Mouse (Mus musculus) left cerebral cortex, postnatal 25 days (tissue): ENCODE measurements around the gene Cuzd1. TPM values are rescaled to one million over a fixed set of nuclear protein-coding genes. Genes with fewer than 3 reads are reported as not detected.

Experiments used
- DNase-seq, 2 experiments: peaks; one replicate each; pipeline ENCODE4 v3.0.0; 2022; ENCODE audit warnings: low spot score in 2 of 2, mixed read lengths in 1 of 2
- intact Hi-C: fragments of 180-260 bp; cut with DNase I; formaldehyde crosslinking; loops from one replicate; pipeline ENCODE4 v1.15.1; 2025
- total RNA-seq, 2 experiments: library from RNA; stranded (reverse); gene quantifications; 2 replicates each; pipeline ENCODE4 v1.2.3; 2021

Gene Cuzd1
- total RNA-seq = under 1 TPM; 0.16 to 0.23 TPM

DNA sequence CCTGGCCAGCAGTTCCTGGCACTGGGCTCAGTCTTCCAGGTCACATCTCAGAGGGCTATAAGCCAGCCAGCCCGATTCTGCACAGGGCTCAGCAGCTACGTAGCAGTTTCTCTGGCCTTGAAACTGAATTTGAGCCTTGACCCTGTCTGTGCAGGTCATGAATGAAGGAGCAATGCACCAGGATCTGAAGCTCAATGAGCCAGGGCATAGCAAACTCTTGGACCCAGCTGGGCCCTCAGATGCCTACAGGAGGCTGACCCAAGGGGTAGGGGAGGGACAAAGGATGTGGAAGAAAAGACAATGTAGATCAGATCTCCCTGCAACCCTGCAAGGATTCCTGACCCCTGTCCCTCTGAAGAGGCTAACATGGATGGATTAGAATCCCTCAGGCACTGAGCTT lies at the start of gene Cuzd1:
Cuzd1 (minus strand) TSS at position 101 of the 400 bp plus-strand sequence.
- intact Hi-C loops = no loop called here
- no peak for DNase-seq

DNA sequence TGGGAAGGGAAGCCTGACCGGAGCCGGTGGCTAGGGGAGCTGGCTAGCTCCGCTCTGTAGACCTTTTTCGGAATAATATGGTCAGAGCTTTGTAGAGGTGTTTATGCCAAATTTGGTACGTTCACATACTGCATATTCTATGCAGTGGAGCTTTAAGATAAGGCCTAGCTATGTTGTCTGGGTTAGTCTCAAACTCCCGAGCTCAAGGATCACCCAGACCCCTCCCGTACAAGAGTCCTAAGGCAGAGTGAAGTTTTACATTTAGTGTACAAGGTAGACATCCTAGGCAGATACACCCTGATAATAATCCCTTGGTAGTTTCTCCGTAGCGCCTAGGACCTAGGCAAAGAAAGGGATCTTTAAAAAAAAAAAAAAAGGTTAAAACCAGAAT lies 49.4 kb upstream of the Cuzd1 start:
- intact Hi-C loops = no loop called here
- no peak for DNase-seq

DNA sequence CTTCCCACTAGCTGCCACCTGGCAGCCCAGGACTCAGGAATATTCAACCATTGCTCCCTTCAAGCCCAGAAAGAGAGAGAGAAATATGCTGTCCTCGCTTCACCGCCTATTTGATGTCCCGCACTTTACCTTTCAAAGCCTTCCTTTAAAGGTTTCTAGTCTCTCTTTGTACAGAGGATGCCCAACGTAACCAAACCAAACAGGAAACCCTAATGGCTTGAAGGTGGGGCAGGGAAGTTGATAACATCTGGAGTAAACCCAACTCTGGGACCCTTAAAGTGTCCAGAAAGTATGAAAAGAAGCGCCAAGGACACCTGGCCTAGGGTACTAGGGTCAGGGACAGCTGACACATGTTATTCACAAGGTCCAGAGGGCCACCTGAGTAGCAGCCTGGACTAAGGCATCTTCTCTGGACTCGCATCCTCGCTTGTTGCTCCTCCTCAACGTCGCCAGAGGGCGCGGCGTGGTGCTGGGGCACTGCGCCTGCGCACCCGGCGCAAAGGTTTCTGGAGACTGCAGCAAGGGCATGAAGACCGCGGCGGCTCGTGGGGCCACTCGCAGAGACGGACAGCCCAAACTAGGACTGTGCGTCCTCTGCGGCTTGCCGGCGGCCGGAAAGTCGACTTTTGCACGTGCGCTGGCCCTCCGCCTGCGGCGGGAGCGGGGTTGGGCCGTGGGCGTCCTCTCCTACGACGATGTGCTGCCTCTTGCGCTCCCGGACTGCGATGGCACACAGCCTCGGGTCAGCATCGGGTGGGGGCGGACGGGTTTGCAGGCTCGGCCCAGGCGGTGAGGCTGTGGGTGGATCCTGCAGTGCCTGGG lies 48.8 kb upstream of the Cuzd1 start, which contains the start of gene Pstk:
Pstk (plus strand) TSS at position 494 of the 822 bp plus-strand sequence.
- intact Hi-C loops = no loop called here
- peak; percentile 92 to 93 for DNase-seq

DNA sequence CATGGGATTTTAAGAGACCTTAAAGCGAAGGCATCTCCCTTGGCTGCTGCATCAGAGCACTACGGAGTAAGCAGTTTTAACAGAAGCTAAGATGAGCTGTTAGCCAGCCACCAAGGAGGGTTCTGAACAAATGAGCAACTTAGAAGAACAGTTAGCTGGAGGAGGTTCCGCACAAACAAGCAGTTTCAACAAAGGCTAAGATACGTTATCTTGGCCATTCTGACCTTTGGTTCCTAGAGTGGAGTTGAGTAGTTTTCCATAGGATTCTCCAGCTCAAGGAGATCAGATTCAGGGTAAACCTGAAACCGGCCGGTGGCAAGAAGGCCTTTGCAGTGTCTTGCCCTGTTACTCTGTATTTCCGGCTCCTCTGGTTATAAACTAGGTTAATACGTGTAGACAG lies 42.0 kb upstream of the Cuzd1 start:
- intact Hi-C loops = loop anchor here (5.0 kb wide), 1 partner anchor 198 kb away; the partner anchor contains the start of gene Bub3
- no peak for DNase-seq

DNA sequence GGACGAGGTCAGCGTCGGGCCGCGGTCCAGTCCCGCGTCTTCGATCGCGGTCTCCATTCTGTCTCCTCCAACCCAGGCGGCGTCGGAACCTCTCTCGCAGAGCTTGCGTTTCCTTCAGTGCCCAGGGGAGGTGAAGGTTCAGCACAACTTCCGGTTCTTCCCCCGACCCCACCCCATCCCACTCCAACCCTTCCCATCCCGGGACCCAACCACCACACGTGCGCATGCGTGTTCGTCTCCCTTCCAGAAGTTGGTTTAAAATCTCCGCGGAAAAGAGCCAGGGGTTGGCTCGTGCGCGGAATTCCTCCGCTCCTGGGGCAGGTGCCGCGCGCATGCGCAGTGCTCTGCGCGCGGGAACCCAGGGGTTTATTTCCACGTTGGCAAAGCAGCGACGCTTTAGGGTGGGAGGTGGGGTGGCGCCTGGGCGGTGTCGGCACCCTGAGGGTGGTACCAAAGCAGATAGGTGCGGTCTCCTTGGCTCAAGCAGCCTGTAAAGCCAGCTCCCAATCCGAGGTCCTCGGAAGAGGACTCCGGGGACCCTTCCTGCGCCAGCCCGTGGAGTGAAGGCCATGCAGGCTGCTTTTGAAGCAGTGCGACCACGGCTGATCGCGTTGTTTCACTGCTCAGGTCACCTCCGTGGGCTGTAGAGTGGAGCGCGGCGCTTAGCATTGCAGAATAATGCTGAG lies 40.7 kb upstream of the Cuzd1 start, which contains the start of gene 2310057M21Rik:
2310057M21Rik (minus strand) TSS at position 145 of the 686 bp plus-strand sequence.
- intact Hi-C loops = loop anchor here (5.0 kb wide), 1 partner anchor 200 kb away; the partner anchor contains the start of gene Bub3

DNA sequence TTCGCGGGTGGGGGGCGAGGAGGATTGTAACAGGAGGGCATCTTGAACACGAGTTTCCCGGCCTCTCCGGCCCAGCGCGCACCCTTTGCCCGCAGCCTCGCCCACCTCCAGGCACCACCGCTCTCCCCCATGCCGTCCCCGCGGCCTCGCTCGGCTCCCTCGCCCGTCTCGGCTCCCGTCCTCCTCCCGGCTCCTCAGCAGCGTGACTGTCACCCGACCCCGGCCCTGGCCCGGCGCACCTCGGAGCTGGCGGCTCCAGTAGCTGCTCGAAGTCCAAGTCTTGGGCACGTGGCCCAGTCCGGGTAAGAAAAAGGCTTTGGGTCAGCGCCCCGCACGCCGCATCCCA lies 40.1 kb upstream of the Cuzd1 start:
- no peak for DNase-seq
- intact Hi-C loops = loop anchor here (5.0 kb wide), 1 partner anchor 200 kb away; the partner anchor contains the start of gene Bub3

More for the DNA sequence above, 40.7 kb upstream of the Cuzd1 start, which contains the start of gene 2310057M21Rik:
- DNase-seq = peak; percentile 91 to 97

DNA sequence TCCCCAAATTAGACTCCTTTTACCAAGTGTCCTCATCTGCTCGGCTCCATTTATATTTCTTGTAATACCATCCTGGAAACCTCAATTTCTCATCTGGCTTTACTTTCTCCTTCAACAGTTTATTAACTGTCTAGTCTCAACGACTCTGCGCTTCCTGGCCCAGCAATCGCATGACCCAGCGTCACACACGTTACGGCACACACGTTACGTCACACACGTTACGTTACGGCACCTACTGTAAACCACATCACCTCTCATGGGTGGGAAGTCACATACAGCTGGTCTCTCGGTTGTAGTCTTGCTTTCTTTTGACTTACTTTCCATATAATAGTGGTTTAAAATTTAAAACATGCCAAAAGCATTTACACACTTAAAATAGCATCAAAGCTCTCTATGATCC lies 34.0 kb upstream of the Cuzd1 start:
- intact Hi-C loops = no loop called here
- no peak for DNase-seq

DNA sequence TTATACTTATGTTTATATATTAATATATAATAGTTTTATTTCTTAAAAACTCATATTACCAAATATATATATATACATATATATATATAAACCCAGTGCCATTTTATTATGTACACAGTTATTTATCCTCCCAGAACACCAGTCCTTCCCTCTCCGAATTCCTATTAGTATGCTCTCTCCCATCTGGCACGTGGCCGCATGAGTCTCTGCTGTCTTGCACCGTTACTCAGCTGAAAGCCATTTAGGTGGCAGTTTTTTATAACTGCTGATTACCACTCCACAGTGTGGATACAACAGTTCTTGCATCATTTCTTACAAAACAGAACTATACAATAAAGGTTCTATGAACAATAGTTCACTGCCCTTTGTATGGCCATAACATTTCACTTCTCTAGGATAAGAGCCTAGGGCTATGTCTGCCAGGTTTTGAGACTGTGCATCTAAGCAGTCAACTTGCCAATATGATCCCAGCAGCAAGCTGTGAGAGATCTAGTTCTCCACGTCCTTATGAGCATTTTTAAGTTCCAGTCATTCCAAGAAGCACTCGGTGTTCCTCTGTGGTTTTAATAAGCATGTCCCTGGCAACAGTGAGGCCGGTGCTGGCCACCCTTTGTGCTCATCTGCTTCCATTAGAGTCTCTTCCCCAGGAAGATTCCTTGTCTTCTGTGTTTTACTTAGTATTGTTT lies 23.9 kb upstream of the Cuzd1 start:
- no peak for DNase-seq
- intact Hi-C loops = no loop called here

DNA sequence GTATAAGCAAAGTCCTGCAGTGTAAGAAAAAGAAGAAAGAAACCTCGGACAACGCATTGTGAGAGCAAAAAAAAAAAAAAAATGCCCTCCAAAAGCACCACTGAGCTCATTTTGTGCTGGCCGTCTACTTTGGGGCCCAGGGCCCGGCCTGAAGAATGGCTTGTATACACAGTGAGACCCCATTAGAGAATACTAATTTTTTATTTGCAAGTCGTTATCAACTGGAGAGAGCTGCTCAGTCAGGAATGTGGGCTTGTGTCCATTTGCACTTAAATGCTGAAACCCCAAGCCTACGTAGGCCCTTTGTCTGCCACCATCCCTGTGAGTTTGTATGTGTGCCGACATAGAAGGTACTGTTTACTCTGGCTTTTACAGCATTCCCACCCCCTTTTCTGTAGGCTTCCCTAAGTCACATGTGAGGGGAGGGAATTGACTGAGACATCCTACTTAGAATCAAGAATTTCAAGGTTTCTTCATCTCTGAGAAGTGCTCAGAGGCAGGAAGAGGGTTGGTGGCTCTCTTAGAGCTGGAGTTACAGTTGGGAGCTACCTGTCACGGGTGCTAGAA lies 15.5 kb upstream of the Cuzd1 start:
- intact Hi-C loops = no loop called here
- no peak for DNase-seq

DNA sequence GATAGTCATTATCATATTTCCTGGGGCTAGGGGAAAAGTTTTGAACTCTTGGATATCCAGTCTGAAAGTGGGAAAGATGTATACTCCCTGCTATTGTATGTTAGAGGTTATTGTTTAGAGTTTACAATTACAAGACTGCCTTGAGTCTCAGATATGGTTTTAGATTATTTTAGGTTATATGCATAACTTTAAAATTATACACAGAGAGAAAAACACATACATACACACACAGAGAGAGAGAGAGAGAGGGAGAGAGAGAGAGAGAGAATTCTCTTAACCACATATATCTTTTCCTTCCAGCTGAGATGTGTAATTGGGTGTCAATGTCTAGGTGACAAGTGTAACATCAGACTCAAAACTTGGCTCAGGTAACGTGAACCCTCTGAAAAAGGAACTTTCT lies 11.5 kb upstream of the Cuzd1 start, which contains the start of gene Fam24a:
Fam24a (plus strand) TSS at position 301 of the 400 bp plus-strand sequence.
- DNase-seq = no peak
- intact Hi-C loops = loop anchor here (5.0 kb wide), 2 partner anchors 151 to 221 kb away; no protein-coding TSS in a partner anchor

DNA sequence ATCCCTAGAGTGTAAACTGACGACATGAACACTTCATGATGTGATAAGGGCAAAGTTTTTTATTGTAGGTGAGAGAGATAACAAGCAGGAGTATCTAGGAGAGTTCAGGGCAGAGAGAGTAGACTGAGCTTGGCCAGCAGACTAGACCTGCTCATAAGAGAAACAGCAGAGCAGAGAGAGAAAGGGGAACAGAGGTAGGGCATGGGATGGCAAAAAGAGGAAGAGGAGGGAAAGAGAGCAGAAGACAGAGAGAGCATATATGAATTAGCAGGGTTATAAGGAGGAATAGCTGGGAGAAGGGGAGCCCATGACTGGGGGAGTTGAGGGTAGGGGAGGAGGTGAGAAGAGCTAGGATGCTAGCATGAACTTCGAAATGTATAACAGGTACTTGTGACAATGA lies 9.6 kb upstream of the Cuzd1 start:
- DNase-seq = no peak
- intact Hi-C loops = loop anchor here (5.0 kb wide), 2 partner anchors 149 to 219 kb away; no protein-coding TSS in a partner anchor

DNA sequence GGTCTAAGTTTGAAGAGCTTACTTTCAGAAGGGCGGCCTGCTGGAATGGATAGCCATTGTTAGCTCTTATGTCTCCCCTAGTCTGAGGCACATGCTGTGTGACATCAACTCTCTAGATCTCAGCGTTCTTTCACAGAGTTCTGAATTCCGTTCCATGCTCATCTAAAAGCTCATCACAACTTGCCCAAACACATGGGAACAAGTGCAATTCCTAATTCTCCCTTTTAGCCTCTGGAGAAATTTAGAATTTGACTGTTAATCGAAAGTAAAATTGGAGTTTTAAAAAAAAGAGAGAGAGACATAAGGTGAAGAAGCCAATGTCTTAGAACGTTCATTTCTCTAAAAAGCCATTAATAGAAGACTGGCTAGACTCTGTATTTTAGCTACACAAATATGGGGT lies 7.3 kb upstream of the Cuzd1 start, which contains the start of gene Fam24b:
Fam24b (minus strand) TSS at position 101 of the 400 bp plus-strand sequence.
- DNase-seq = no peak
- intact Hi-C loops = no loop called here

DNA sequence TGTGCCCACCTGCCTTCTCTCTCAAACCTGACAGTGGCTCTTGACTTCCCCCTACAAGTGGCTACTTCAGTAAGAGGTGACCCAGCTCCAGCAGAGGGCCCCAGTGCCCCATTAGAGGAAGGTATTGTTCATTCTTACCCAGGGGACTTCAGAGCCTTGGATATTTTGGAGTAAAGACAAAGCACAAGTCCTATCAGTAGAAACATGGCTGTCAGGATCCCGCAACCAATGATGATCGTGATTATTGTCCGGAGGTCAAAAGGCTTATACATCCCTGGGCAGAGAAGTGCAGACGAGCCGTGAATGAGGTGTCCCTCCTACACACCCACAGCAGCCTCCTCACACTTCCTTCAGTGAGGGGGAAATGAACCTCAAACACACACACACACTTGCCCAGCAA lies 5.0 kb upstream of the Cuzd1 start:
- intact Hi-C loops = no loop called here
- no peak for DNase-seq

DNA sequence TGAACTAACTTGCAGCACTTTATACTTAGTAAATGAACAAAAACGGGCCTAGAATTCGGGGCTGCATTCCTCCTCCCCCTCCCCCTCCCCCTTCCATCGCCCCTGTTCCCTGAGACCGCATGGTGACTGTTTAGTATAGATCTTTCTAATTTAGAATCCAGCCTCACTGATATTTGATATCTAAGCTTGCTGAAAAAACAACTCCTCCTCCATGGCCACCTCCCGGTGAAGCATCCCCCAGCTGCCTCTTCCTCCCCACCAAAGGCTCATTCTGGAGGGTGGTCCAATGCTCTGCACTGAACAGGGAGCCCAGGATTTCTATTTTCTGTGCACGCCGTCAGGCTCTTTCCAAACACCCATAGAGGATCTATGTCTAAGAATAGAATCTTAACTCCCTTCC lies 3.8 kb downstream of the Cuzd1 start:
- DNase-seq = no peak
- intact Hi-C loops = no loop called here

DNA sequence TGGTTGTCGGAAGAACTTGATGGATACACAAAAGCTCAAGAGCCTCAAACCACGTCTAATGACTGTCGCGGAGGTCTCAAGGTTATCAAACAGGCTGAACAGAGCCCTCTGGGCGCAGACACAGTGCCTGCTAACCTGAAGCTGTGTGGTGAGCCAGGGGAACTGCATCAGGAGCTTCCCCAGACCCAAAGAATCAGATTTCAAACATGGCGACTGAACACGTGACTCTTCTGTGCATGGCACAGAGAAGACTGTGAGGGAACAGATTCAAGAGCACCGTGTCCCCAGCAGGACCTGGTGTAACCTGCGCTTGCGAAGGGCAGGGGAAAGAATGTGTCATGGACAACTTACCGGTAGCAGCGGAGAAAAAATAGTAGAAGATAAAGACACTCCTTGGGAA lies 4.5 kb downstream of the Cuzd1 start:
- DNase-seq = no peak
- intact Hi-C loops = no loop called here

DNA sequence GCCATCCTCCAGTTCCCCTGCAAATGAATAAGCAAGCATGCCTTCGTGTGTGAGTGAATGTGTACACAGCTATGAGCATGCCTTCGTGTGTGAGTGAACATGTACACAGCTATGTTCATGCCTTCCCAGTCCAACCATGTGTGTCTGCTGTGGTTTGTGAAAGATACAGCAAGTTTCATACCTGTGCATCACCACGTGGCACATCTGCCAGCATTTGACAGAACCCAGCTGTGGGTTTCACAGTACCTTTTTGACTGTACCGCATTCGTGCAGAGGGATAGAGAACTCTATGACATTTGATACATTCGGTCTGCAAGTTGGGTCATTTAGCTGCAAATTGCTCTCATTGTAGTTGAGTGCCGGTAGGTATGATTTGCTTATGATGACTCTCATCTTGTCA lies 7.6 kb downstream of the Cuzd1 start:
- no peak for DNase-seq
- intact Hi-C loops = no loop called here

DNA sequence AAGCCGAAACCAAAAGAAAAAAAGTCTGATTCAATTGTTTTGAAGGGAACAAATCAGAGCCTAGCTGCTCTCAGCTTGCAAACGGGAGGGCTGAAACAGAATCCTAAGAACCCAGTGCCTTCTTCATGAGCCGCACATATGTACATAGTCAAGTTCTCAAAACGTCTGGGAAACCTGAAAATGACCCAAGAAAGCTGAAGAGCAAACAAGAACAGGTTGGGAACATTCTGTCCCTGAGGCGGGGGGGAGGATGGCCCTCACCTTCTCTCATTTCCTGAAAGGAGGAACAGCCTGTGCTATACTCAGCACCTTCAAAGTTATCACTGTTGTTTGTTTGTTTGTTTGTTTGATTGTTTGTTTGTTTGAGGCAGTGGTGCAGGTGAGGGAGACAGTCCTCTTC lies 15.4 kb downstream of the Cuzd1 start:
- intact Hi-C loops = no loop called here
- no peak for DNase-seq

DNA sequence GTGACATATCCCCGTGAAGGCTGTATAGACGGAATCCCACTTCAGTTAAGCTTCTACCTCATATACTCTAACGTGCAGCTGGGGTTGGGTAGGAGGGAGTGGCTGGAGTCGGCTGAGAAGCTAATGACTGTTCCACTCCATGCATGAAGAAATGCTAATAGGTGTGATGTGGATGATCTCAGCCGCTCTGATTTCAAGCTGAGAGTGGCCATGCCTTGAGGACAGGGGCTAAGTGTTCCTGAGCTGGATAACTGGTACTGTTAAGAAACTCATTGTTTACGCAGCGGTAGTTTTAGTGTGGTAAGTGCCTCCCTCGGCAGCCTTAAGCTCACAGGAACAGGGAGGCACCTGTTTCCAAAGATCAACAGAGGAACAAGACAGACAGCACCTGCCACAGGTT lies 18.8 kb downstream of the Cuzd1 start:
- DNase-seq = no peak
- intact Hi-C loops = no loop called here

DNA sequence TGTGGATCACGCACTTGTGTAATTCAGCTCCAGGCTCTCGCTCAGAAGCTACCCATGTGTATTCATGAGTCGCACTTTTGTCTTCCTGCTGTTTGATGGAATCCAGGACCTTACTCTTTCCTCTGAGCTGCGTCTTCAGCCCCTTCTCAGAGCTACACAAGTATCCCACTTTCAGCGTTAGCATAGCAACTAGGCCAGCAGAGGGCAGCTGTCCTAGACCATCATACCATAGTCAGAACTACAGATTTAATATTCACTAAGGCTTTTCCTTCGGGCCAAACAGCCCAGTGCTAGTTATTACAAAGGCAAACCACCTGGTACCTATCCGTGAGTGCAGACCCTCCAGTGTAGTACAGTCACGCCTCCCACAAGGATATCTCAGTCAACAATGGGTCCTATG lies 24.9 kb downstream of the Cuzd1 start:
- intact Hi-C loops = no loop called here
- DNase-seq = no peak

DNA sequence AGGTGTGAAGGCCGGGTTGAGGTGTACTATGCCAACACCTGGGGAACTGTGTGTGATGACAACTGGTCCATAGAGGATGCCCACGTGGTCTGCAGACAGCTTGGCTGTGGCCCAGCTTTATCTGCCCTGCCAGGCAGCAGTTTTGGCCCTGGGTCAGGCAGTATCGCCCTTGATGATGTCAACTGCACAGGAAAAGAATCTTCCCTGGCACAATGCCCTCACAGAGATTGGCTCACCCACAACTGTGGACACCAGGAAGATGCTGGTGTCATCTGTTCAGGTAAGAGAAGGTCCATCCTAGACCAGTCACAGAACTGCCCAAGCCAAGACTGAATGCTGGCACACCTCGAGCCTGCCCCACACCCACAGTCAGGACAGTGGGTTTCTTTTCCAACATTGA lies 56.2 kb downstream of the Cuzd1 start:
- DNase-seq = no peak
- intact Hi-C loops = no loop called here
